Mouse (Mus musculus) layer of hippocampus, adult 11-12 months (tissue): ENCODE results near the gene Gprin1.

Experiments
- DNase-seq: peaks from one replicate; pipeline ENCODE4 v3.0.0; 2022; ENCODE audit warnings: low spot score

The Gprin1 gene

GRCm38 (mm10) chr13:54760164-54760795, 10.6 kb upstream of the Gprin1 start:
- peak; percentile 89 for DNase-seq

GRCm38 (mm10) chr13:54759496-54759895, 9.8 kb upstream of the Gprin1 start:
- no peak for DNase-seq

- DNase-seq: no peak
Measured at GRCm38 (mm10) chr13:54758756-54759470, 9.2 kb upstream of the Gprin1 start.

- DNase-seq: peak; percentile 92
Measured at GRCm38 (mm10) chr13:54758045-54758755, 8.5 kb upstream of the Gprin1 start.

- no peak for DNase-seq
Measured at GRCm38 (mm10) chr13:54757093-54757830, 7.6 kb upstream of the Gprin1 start.

- no peak for DNase-seq
Measured at GRCm38 (mm10) chr13:54756156-54756712, 6.6 kb upstream of the Gprin1 start.

GRCm38 (mm10) chr13:54755201-54755830, 5.6 kb upstream of the Gprin1 start:
- DNase-seq: no peak

- DNase-seq: no peak
Measured at GRCm38 (mm10) chr13:54754169-54755080, 4.8 kb upstream of the Gprin1 start.

- no peak for DNase-seq
Measured at GRCm38 (mm10) chr13:54753733-54754132, 4.1 kb upstream of the Gprin1 start.

GRCm38 (mm10) chr13:54752656-54753055, 3.0 kb upstream of the Gprin1 start:
- DNase-seq: peak; percentile 93

- no peak for DNase-seq
Measured at GRCm38 (mm10) chr13:54750699-54751098, 1.0 kb upstream of the Gprin1 start.

GRCm38 (mm10) chr13:54749061-54749863, 412 bp downstream of the Gprin1 start:
- peak; percentile 65 for DNase-seq

- DNase-seq: no peak
Measured at GRCm38 (mm10) chr13:54748721-54749060, 983 bp downstream of the Gprin1 start.

- DNase-seq: no peak
Measured at GRCm38 (mm10) chr13:54748190-54748589, 1.5 kb downstream of the Gprin1 start.

- no peak for DNase-seq
Measured at GRCm38 (mm10) chr13:54746896-54747295, 2.8 kb downstream of the Gprin1 start.

GRCm38 (mm10) chr13:54746110-54746509, 3.6 kb downstream of the Gprin1 start:
- DNase-seq: no peak

GRCm38 (mm10) chr13:54738213-54738601, 11.5 kb downstream of the Gprin1 start:
- DNase-seq: no peak

- DNase-seq: no peak
Measured at GRCm38 (mm10) chr13:54737488-54738212, 12.0 kb downstream of the Gprin1 start.

- no peak for DNase-seq
Measured at GRCm38 (mm10) chr13:54736931-54737330, 12.7 kb downstream of the Gprin1 start.
